10 mouse cellular contexts compared by ENCODE assay signal in the genomic region with DNA sequence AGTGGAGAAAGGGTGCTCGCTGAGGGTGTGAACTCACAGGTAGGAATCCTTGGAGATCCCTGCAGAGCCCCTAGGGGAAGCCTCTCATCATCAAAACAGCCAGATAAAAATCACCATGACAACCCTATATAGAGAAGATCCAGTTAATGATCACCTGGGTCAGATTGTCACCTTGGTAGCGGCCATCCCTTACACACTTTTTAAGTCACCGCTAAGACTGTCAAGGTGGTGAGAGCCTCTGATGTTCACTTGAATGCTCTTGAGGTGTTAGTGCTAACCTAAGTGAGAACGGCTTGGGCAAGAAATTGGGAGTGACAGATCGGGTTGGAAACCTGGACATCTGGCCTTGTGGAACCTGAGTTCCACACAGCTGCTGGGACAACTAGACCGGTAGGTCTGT. TPM values are rescaled to one million over a fixed set of nuclear protein-coding genes. Genes with fewer than 3 reads are reported as not detected.
A peak's percentile ranks its signal among the peaks of the same experiment; 100 is the strongest.
DNase-seq lines count a peak whose midpoint lies in the region; ATAC-seq lines count a peak whose summit lies in the region.
"Had no signal": no experiment of that assay in that cellular context is flagged by ENCODE, and none has a peak within 500 bp of the region (broad histone marks: within the 10 kb centered on the region; RNA-seq: fewer than 3 reads in every experiment).

TSS of gene Syt15 (plus strand) at position 301 of the 400 bp plus-strand sequence.

- WGBS in heart, embryonic 16.5 days: 67% methylated on average over 6 of the region's 6 CpGs
- 75% methylated on average over 6 of the region's 6 CpGs for WGBS in embryonic facial prominence, embryonic 11.5 days
- WGBS in hindbrain, embryonic 16.5 days: 76% methylated on average over 6 of the region's 6 CpGs
- WGBS in midbrain, embryonic 12.5 days: 79% methylated on average over 6 of the region's 6 CpGs

- H3K9ac ChIP-seq in heart, embryonic 16.5 days (ENCODE audit: low read length): peak within 1 kb of the TSS; percentile 60
- peak within 1 kb of the TSS; percentile 47 for H3K9ac ChIP-seq in embryonic facial prominence, embryonic 11.5 days (replicated peaks; ENCODE audit: low read length)
- peak within 1 kb of the TSS; percentile 44; the same call in 1 of the 2 replicates for H3K9ac ChIP-seq in hindbrain, embryonic 16.5 days (ENCODE audit: low read depth, low read length)
- H3K9ac ChIP-seq in midbrain, embryonic 12.5 days (replicated peaks): no peak within 1 kb of the TSS

- no peak within 1 kb of the TSS for H3K27ac ChIP-seq in heart, embryonic 16.5 days (ENCODE audit: low read length)
- H3K27ac ChIP-seq in embryonic facial prominence, embryonic 11.5 days (replicated peaks; ENCODE audit: low read depth, low read length): no peak within 1 kb of the TSS
- no peak within 1 kb of the TSS for H3K27ac ChIP-seq in hindbrain, embryonic 16.5 days (ENCODE audit: low read depth, low read length)
- no peak within 1 kb of the TSS for H3K27ac ChIP-seq in midbrain, embryonic 12.5 days (replicated peaks)

- DNase-seq in heart, postnatal 25 days (ENCODE audit: low spot score): no peak
- DNase-seq in embryonic facial prominence, embryonic 11.5 days (ENCODE audit: low spot score): no peak
- no peak for DNase-seq in adrenal gland, adult 2 months
- DNase-seq in layer of hippocampus, postnatal 36 days: no peak
- DNase-seq in cerebellum, adult 11-12 months: no peak
- DNase-seq: kidney, adult 9 months had no signal

- H3K4me1 ChIP-seq in heart, embryonic 16.5 days (ENCODE audit: control insufficient read depth, insufficient read depth, low read length): peaks cover 10% of the 10 kb centered on the region
- no peaks in the 10 kb centered on the region for H3K4me1 ChIP-seq in embryonic facial prominence, embryonic 11.5 days (ENCODE audit: control insufficient read depth, insufficient read depth, low read length)
- H3K4me1 ChIP-seq in hindbrain, embryonic 16.5 days (ENCODE audit: control insufficient read depth, insufficient read depth, low read depth, low read length): peaks cover 6% of the 10 kb centered on the region
- peaks cover 6% of the 10 kb centered on the region for H3K4me1 ChIP-seq in midbrain, embryonic 12.5 days

- intact Hi-C loops in heart, postnatal 25 days (cut with DNase I): no loop called here

- no peak for ATAC-seq in heart, embryonic 16.5 days (replicated peaks; ENCODE audit: extremely low read depth, insufficient read depth, low FRiP score)
- ATAC-seq in embryonic facial prominence, embryonic 11.5 days (replicated peaks; ENCODE audit: insufficient number of reproducible peaks, low FRiP score, low TSS enrichment, low read depth): no peak
- no peak for ATAC-seq in hindbrain, embryonic 16.5 days
- no peak for ATAC-seq in midbrain, embryonic 12.5 days (ENCODE audit: low FRiP score, low read depth)
- ATAC-seq: CD4-positive, CD25-positive, alpha-beta regulatory T cell, adult 4 months had no signal

- peak within 1 kb of the TSS; percentile 43 for H3K4me3 ChIP-seq in heart, embryonic 16.5 days (ENCODE audit: low read length)
- peak within 1 kb of the TSS; percentile 23; the same call in 1 of the 2 replicates for H3K4me3 ChIP-seq in embryonic facial prominence, embryonic 11.5 days (ENCODE audit: low read depth, low read length)
- H3K4me3 ChIP-seq in hindbrain, embryonic 16.5 days (ENCODE audit: low read length): peak within 1 kb of the TSS; percentile 29
- peak within 1 kb of the TSS; percentile 27 for H3K4me3 ChIP-seq in midbrain, embryonic 12.5 days

- H3K4me2 ChIP-seq in heart, embryonic 16.5 days (ENCODE audit: low read depth, low read length): peak within 1 kb of the TSS; percentile 72
- peak within 1 kb of the TSS; percentile 57 for H3K4me2 ChIP-seq in embryonic facial prominence, embryonic 11.5 days (ENCODE audit: low read depth, low read length)
- H3K4me2 ChIP-seq in hindbrain, embryonic 16.5 days (ENCODE audit: low read length): peak within 1 kb of the TSS; percentile 54
- H3K4me2 ChIP-seq in midbrain, embryonic 12.5 days (replicated peaks): peak within 1 kb of the TSS; percentile 52

- no peaks in the 10 kb centered on the region for H3K36me3 ChIP-seq in heart, embryonic 16.5 days (ENCODE audit: control insufficient read depth, insufficient read depth)
- no peaks in the 10 kb centered on the region for H3K36me3 ChIP-seq in embryonic facial prominence, embryonic 11.5 days (replicated peaks; ENCODE audit: control insufficient read depth, insufficient read depth, low read depth, low read length)
- no peaks in the 10 kb centered on the region for H3K36me3 ChIP-seq in hindbrain, embryonic 16.5 days (ENCODE audit: control insufficient read depth, insufficient read depth, low read length)
- H3K36me3 ChIP-seq in midbrain, embryonic 12.5 days: no peaks in the 10 kb centered on the region

- peaks cover 26% of the 10 kb centered on the region for H3K27me3 ChIP-seq in heart, embryonic 16.5 days (ENCODE audit: control insufficient read depth, insufficient read depth, low read length)
- H3K27me3 ChIP-seq in embryonic facial prominence, embryonic 11.5 days (ENCODE audit: control insufficient read depth, insufficient read depth, low read length): peaks cover 9% of the 10 kb centered on the region
- peaks cover 12% of the 10 kb centered on the region for H3K27me3 ChIP-seq in hindbrain, embryonic 16.5 days (replicated peaks; ENCODE audit: control insufficient read depth, insufficient read depth, low read length)
- H3K27me3 ChIP-seq in midbrain, embryonic 12.5 days: peaks cover 35% of the 10 kb centered on the region

- H3K9me3 ChIP-seq in heart, embryonic 16.5 days (replicated peaks; ENCODE audit: control insufficient read depth, low read length): no peaks in the 10 kb centered on the region
- H3K9me3 ChIP-seq in embryonic facial prominence, embryonic 11.5 days (replicated peaks; ENCODE audit: control insufficient read depth, low read length): no peaks in the 10 kb centered on the region
- no peaks in the 10 kb centered on the region for H3K9me3 ChIP-seq in hindbrain, embryonic 16.5 days (ENCODE audit: control insufficient read depth, low read length)
- no peaks in the 10 kb centered on the region for H3K9me3 ChIP-seq in midbrain, embryonic 12.5 days

RNA-seq across cellular contexts. Expression of gene Syt15, which starts in this region (rescaled TPM):
- polyA plus RNA-seq in heart, embryonic 16.5 days (2015; fragmentation: Nextera tagmentation; extraction: Ambion mirVana): 0.42 and 0.57 TPM in 2 replicates
- under 1 TPM; 0.70 to 0.75 TPM for total RNA-seq in heart, postnatal 25 days (2021)
- 0.06 TPM in 1 of 2 replicates, not detected in the other for polyA plus RNA-seq in embryonic facial prominence, embryonic 11.5 days (2014; fragmentation: Nextera tagmentation; extraction: Ambion mirVana)
- 0.91 and 1.6 TPM in 2 replicates for polyA plus RNA-seq in hindbrain, embryonic 16.5 days (2015; fragmentation: Nextera tagmentation; extraction: Ambion mirVana)
- 0.46 and 0.52 TPM in 2 replicates for polyA plus RNA-seq in midbrain, embryonic 12.5 days (2016; fragmentation: Nextera tagmentation; extraction: Ambion mirVana)
- under 1 TPM; 0.17 to 0.24 TPM for total RNA-seq in adrenal gland, adult 2 months (2021)
- 0.52 and 0.85 TPM in 2 replicates for polyA plus RNA-seq in adrenal gland, adult 2 months (2012; rRNA removed)
- under 1 TPM; 0.40 to 0.45 TPM for total RNA-seq in layer of hippocampus, postnatal 36 days (2021)
